Mouse (Mus musculus) forebrain, embryonic 11.5 days (tissue): Measurements from ENCODE around the gene Pcyt1a. TPM values are rescaled to one million over a fixed set of nuclear protein-coding genes. Genes with fewer than 3 reads are reported as not detected.

Source experiments
- ATAC-seq: fragments of 200-750 bp; cut with Nextera tagmentation; replicated peaks from 2 replicates; pipeline ENCODE4 v1.8.0; 2017; ENCODE audit warnings: moderate TSS enrichment; ENCODE audit not compliant: low FRiP score
- DNase-seq: peaks from one replicate; pipeline ENCODE4 v3.0.0-alpha.2; 2017; ENCODE audit warnings: low spot score
- H3K27ac ChIP-seq: fragments of 300-500 bp; sonication (generic); 2 replicates; pipeline ENCODE4 v1.5.1; 2014; ENCODE audit warnings: low read depth, low read length
- H3K27me3 ChIP-seq: fragments of 300-500 bp; sonication (generic); 2 replicates; pipeline ENCODE4 v1.6.1; 2014; ENCODE audit warnings: mild to moderate bottlenecking, low read length, mixed read lengths; ENCODE audit not compliant: control insufficient read depth, insufficient read depth
- H3K36me3 ChIP-seq: fragments of 300-500 bp; sonication (generic); 2 replicates; pipeline ENCODE4 v1.6.1; 2014; ENCODE audit warnings: mild to moderate bottlenecking, low read length, moderate library complexity, mixed read lengths; ENCODE audit not compliant: control insufficient read depth, insufficient read depth
- H3K4me1 ChIP-seq: fragments of 300-500 bp; sonication (generic); replicated peaks from 2 replicates; pipeline ENCODE4 v1.6.1; 2014; ENCODE audit warnings: low read length, mixed read lengths; ENCODE audit not compliant: control insufficient read depth, insufficient read depth
- H3K4me2 ChIP-seq: fragments of 300-500 bp; sonication (generic); 2 replicates; pipeline ENCODE4 v1.6.1; 2014; ENCODE audit warnings: low read depth, mild to moderate bottlenecking, low read length, moderate library complexity, mixed read lengths; ENCODE audit not compliant: severe bottlenecking
- H3K4me3 ChIP-seq: fragments of 300-500 bp; sonication (generic); 2 replicates; pipeline ENCODE4 v1.5.1; 2014; ENCODE audit warnings: low read depth, low read length
- H3K9ac ChIP-seq: fragments of 300-500 bp; sonication (generic); 2 replicates; pipeline ENCODE4 v1.6.1; 2014; ENCODE audit warnings: low read length
- H3K9me3 ChIP-seq: fragments of 300-500 bp; sonication (generic); 2 replicates; pipeline ENCODE4 v1.6.1; 2016; ENCODE audit warnings: low read length, mixed read lengths; ENCODE audit not compliant: control insufficient read depth
- WGBS: fragments of 180-500 bp; shearing (Covaris S2); extraction: QIAGEN DNeasy Blood & Tissue Kit; methylation state at CpG from one replicate; pipeline ENCODE4 v1.1.7; 2014; 5-methylcytosine and 5-hydroxymethylcytosine counted together
- polyA plus RNA-seq: library from polyadenylated mRNA; unstranded; fragments of >200 nt; fragmentation: Nextera tagmentation; extraction: Ambion mirVana; gene quantifications from 2 replicates; pipeline ENCODE4 v1.2.1, GENCODE M21; 2014

Gene Pcyt1a
- polyA plus RNA-seq, 1 experiment from 2014 or later, result 41.9 TPM

DNA sequence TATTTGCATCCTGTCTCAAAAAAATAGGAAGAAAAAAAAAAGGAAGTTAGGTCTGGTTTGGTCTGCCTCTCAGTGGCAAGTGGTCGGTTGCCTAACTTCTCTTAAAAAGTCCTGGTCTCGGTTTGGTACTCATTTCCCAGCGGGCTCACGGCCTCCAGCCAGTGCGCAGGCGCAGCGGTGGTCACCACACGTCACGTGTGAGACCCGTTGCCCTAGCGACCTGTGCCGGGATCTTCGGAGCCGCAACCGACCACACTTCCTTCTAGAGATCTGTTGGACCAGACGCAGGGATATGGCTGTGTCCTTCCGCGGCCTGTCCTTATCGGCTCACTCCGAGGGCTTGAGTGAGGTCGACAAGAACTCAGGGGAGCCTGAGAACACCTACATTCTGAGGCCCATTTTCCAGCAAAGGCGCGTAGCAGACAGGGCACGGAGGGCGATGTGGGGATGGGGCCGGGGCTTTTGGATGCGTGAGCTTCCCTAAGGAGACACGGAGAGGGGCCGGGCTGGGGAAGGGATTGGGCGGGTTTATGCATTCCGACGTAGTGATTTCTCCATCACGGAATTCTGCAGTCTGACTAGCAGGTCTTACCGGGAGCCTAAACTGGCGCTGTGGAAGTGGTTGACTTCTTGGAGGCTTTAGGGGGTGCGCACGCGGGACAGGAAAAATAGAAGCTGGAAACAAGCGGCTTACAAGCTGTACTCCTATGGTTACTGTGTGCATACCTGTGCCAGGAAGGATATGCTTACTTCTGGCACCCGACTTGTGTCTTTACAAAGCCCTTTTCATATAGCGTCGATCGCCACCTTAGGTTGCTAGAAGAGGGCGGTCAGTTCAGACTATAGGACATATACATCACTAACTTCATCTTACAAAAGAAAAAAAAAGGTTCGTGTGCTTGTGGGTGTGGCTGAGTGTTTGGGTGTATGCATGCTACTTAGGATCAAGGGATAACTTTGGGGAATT, 10.9 kb upstream of the Pcyt1a start, which contains the start of gene Tctex1d2:
Tctex1d2 (plus strand) TSS at position 186 of the 967 bp plus-strand sequence.
- Histone ChIP-seq H3K27me3 (no peaks in the 10 kb centered on the region), H3K4me3 (peak within 1 kb of the TSS; percentile 69), H3K36me3 (no peaks in the 10 kb centered on the region), H3K9ac (peak within 1 kb of the TSS; percentile 87), H3K27ac (peak within 1 kb of the TSS; percentile 85), H3K4me1 (0 out of 2 replicates have a peak, but pooled peaks cover 3% of the 10 kb centered on the region), H3K4me2 (peak within 1 kb of the TSS; percentile 78), H3K9me3 (no peaks in the 10 kb centered on the region)
- WGBS, result 1% methylated on average over 45 of the region's 45 CpGs
- peak; percentile 96 for DNase-seq
- ATAC-seq, result peak; percentile 95

DNA sequence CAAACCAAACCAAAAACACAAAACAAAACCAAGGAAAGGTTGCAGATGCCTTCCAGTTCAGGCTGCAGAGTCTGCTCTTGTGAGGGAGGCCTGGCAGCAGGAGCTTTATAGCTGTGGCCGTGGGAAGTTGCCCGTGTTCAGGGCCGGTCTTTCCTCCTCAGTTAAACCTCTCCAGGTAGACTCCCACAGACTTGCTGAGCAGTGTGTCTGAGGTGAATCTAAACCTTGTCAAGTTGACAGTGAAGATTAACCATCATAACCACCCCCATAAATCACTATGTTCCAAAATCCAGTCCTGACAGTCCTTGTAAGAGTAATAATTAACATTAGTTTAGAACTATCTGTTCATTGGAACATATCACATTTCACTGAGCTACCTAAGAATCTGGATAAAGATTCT, 3.2 kb upstream of the Pcyt1a start:
- H3K4me3 ChIP-seq, result no peak overlapping the region
- ATAC-seq, result no peak
- H3K4me2 ChIP-seq, result no peak overlapping the region
- peaks cover 2% of the 10 kb centered on the region; the same call in 1 of the 2 replicates for H3K4me1 ChIP-seq
- H3K27ac ChIP-seq, result no peak overlapping the region
- DNase-seq, result no peak
- H3K27me3 ChIP-seq, result no peaks in the 10 kb centered on the region
- H3K9me3 ChIP-seq, result no peaks in the 10 kb centered on the region
- 90% methylated on average over 3 of the region's 3 CpGs for WGBS
- no peaks in the 10 kb centered on the region for H3K36me3 ChIP-seq
- no peak overlapping the region for H3K9ac ChIP-seq

DNA sequence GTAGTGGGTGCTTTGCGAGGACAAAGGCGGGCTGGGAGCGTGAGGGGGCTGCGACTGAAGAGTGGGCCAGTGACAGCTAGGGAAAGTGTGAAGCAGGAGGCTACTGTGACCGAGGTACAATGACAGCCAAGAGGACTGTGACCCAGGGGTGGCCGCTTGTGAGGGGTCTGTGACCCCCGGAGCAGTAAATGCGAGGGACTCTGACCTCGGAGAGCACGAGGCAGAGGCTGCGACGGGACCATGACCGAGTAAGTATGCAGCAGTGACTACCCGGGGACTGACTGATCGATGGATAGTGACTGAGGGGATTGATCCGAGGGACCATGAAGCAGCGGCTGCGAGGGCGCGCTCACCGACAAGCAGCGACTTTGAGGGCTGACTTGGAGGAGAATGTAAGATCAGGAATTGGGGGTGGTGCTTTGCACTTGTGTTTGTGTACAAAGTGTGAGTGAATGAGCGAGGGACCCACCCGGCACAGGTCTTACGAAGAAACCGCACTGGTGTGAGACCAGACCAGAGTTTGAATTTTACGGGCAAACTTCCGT, 398 bp downstream of the Pcyt1a start:
- peaks cover 2% of the 10 kb centered on the region; the same call in 1 of the 2 replicates for H3K4me1 ChIP-seq
- peak overlapping the region; percentile 93 for H3K4me2 ChIP-seq
- ATAC-seq (peak; percentile 85), DNase-seq (no peak)
- WGBS, result 2% methylated on average over 28 of the region's 28 CpGs
- H3K27ac ChIP-seq, result peak overlapping the region; percentile 80; the same call in 1 of the 2 replicates
- H3K36me3 ChIP-seq, result no peaks in the 10 kb centered on the region
- no peaks in the 10 kb centered on the region for H3K27me3 ChIP-seq
- peak overlapping the region; percentile 77 for H3K4me3 ChIP-seq
- H3K9ac ChIP-seq, result peak overlapping the region; percentile 82
- no peaks in the 10 kb centered on the region for H3K9me3 ChIP-seq

DNA sequence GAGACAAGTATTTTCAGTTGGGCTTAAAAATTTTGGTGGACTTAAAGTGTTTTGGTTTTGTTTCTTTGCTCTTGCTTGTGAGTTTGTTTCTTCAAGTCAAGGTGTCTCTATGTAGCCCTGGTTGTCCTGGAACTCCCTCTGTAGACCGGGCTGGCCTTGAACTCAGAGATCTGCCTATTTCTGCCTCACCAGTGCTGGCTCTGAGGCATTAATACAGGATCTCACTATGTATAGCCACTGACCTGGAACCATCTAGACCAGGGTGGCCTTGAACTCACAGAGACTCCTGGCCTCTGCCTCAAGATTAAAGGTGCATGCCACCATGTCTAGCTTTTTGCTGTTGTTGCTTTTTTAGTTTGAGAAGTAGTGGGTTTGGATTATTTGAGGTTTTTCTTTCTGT, 1.2 kb downstream of the Pcyt1a start:
- Histone ChIP-seq H3K9ac (no peak overlapping the region), H3K4me1 (peaks cover 2% of the 10 kb centered on the region; the same call in 1 of the 2 replicates), H3K36me3 (no peaks in the 10 kb centered on the region), H3K27me3 (no peaks in the 10 kb centered on the region), H3K4me3 (0 out of 2 replicates have a peak overlapping the region, but pooled peaks have one; percentile 77), H3K27ac (no peak overlapping the region), H3K9me3 (no peaks in the 10 kb centered on the region), H3K4me2 (peak overlapping the region; percentile 93)
- ATAC-seq (no peak), DNase-seq (no peak)
- WGBS, result 88% methylated on average over 1 of the region's 1 CpGs

DNA sequence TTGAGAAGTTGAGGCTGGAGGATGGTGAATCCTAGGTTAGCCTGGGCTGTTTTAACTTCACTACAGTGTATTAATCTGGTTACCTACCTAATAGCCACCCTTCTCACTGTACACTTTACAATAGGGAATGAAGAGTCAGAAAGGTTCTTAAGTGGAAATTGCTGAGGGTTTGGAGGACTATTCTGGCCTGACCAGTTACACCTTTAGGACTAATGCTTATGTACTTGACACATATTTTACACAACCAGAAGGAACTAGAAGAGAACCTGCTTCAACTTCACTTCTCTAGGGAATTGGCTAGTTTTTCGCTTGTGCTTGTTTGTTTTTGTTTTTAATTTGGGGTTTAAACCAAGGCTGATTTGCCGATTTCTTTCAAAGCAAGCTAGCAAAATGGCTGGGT, 2.4 kb downstream of the Pcyt1a start:
- no peak for DNase-seq
- 73% methylated on average over 2 of the region's 2 CpGs for WGBS
- no peaks in the 10 kb centered on the region for H3K27me3 ChIP-seq
- no peak overlapping the region for H3K27ac ChIP-seq
- H3K9me3 ChIP-seq, result no peaks in the 10 kb centered on the region
- no peak overlapping the region for H3K9ac ChIP-seq
- H3K36me3 ChIP-seq, result no peaks in the 10 kb centered on the region
- ATAC-seq, result no peak
- peaks cover 2% of the 10 kb centered on the region; the same call in 1 of the 2 replicates for H3K4me1 ChIP-seq
- no peak overlapping the region for H3K4me2 ChIP-seq
- no peak overlapping the region for H3K4me3 ChIP-seq

DNA sequence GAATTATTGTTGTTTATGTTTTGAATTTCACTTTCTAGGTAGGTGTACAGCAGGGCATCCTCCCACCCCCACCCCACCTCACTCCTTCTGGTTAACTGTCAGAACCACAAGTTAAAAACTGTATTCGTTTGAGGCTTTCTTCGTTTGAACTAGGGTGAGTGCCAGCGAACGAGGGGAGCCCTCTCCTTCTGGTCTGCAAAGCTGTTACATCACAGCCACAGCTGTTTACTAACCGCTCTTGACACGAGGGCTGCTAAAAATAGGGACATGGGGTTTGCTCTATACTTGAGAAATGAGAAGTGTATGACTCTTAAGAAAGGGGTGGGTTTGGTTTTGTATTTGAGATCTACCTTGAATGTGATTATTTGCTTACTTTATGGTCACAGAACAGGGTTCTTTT, 3.3 kb downstream of the Pcyt1a start:
- DNase-seq (no peak), ATAC-seq (no peak)
- H3K4me2 ChIP-seq, result no peak overlapping the region
- peaks cover 2% of the 10 kb centered on the region; the same call in 1 of the 2 replicates for H3K4me1 ChIP-seq
- no peaks in the 10 kb centered on the region for H3K9me3 ChIP-seq
- H3K27ac ChIP-seq, result no peak overlapping the region
- no peak overlapping the region for H3K4me3 ChIP-seq
- 68% methylated on average over 6 of the region's 6 CpGs for WGBS
- no peaks in the 10 kb centered on the region for H3K36me3 ChIP-seq
- H3K27me3 ChIP-seq, result no peaks in the 10 kb centered on the region
- H3K9ac ChIP-seq, result no peak overlapping the region

DNA sequence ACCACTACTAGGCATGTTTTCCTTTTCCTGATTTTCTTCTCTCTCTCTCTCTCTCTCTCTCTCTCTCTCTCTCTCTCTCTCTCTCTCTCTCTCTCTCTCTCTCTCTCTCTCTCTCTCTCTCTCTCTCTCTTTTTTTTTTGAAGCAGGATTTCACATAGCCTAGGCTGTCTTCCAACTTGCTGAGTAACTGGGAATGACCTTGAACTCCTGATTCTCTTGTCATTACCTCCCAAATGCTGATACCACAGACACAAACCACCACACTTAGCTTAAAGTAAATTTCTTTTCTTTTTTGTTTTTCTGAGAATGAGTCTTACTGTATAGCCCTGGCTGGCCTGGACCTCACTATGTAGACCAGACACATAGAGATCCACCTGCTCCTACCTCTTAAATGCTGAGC, 4.0 kb downstream of the Pcyt1a start:
- Histone ChIP-seq H3K9me3 (no peaks in the 10 kb centered on the region), H3K27ac (no peak overlapping the region), H3K4me2 (no peak overlapping the region), H3K36me3 (no peaks in the 10 kb centered on the region), H3K4me1 (peaks cover 2% of the 10 kb centered on the region; the same call in 1 of the 2 replicates), H3K4me3 (no peak overlapping the region), H3K27me3 (no peaks in the 10 kb centered on the region), H3K9ac (no peak overlapping the region)
- DNase-seq, result no peak
- ATAC-seq, result no peak

DNA sequence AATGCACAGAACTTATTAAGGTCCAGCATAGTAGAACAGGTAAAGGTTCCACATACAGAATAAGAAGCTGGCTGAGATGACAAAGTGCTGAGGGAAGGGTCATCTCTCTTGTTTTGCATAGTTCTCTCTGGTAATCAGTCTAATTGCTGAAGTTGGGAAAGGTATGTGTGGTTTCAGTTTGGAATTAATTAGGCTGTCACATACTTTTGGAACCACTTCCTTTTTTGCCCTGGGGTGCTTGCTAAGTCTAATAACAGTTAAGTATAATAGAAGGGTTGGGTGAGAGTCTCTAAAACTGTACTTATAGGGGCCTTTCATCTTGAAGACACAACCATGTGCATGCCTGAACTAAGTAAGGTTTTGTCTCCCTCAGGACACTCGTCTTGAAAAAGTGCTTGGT, 5.9 kb downstream of the Pcyt1a start:
- WGBS, result 73% methylated on average over 1 of the region's 1 CpGs
- H3K4me2 ChIP-seq, result no peak overlapping the region
- ATAC-seq, result no peak

More for the DNA sequence above, 5.9 kb downstream of the Pcyt1a start:
- no peaks in the 10 kb centered on the region for H3K36me3 ChIP-seq
- H3K27ac ChIP-seq, result no peak overlapping the region
- no peaks in the 10 kb centered on the region for H3K27me3 ChIP-seq
- no peak for DNase-seq
- 0 out of 2 replicates have a peak, but pooled peaks cover 2% of the 10 kb centered on the region for H3K4me1 ChIP-seq
- H3K4me3 ChIP-seq, result no peak overlapping the region
- H3K9me3 ChIP-seq, result no peaks in the 10 kb centered on the region
- H3K9ac ChIP-seq, result no peak overlapping the region
